Mouse (Mus musculus): ENCODE measurements at regions not wholly inside any gene's neighbourhood (a gene's known extent, or its start where the extent isn't known, plus 50 kb on each side); places are given as distances from the start of the nearest gene placed in this dataset.
A peak's percentile ranks its signal among the peaks of the same experiment; 100 is the strongest.

DNA sequence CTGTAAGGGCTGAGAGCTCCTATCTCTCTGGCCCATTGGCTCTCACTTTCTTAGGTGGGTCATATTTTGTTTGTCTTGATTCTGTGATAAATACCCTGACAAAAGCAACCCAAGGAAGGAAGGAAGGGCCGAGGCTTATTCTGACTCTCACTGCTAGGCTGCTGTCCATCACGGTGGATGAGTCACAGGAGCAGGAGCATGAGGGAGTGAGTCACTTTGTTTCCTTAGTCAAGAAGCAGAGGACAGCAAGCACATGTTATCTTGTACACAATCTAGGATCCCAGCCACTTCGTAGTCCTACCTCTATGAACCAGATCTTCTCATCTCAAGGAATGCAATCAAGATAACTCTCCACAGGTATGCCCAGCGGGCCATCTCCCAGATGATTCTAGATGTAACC is 69.9 kb downstream of the Atp6v1g3 start:
- Histone ChIP-seq H3K9me3 (no peaks in the 10 kb centered on the region), H3K36me3 (no peaks in the 10 kb centered on the region), H3K4me1 (replicated peaks) (no peaks in the 10 kb centered on the region), H3K27me3 (no peaks in the 10 kb centered on the region), H3K4me2 (no peak overlapping the region), H3K27ac (replicated peaks) (no peak overlapping the region), H3K9ac (no peak overlapping the region), H3K4me3 (no peak overlapping the region)
- no peak for ATAC-seq (ENCODE audit: low FRiP score, low read depth)
- WGBS = 87% methylated on average over 4 of the region's 4 CpGs

DNA sequence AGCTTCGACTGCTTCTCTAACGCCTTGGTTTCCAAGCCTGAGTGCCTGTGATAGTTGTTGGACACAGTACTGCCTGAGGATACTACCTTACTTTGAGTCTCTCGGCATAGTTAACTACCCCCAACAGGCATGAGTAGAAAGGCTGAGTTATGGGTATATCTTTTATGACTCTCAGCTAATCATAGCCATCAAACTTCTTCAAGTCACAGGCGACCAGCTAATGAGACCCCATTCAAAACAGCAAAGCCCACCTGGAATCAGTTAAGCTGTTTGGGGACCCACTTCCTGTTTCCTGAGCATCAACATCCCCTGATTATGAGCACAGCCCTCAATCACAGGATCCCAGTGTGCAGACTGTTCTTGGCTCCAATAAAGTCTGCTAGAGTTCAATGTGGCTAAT is 71.4 kb downstream of the Atp6v1g3 start:
- no peak overlapping the region for H3K4me2 ChIP-seq
- ATAC-seq (ENCODE audit: low FRiP score, low read depth) = no peak
- WGBS = 88% methylated on average over 4 of the region's 4 CpGs

DNA sequence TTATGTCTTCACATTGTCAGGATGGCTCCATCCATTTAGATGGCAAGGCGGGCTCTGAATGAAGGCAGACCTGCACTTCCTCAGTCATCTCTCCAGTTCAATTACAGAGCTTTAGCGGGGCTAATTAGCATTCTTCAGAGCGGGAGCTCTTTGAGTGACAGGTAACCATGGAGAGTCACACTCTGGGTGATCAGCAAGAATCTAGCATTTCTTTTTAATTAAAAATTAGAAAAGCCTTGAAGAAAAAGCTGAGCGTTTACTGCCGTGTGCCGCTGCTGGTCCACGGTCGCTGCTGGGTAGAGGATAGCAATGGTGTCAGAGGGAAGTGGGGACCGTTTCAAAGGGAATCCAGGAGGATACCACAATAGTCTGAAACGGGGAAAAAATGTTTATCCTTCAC is 72.5 kb downstream of the Atp6v1g3 start:
- H3K9ac ChIP-seq = no peak overlapping the region
- H3K36me3 ChIP-seq = no peaks in the 10 kb centered on the region
- 21% methylated on average over 10 of the region's 10 CpGs for WGBS
- H3K9me3 ChIP-seq = no peaks in the 10 kb centered on the region
- no peaks in the 10 kb centered on the region for H3K27me3 ChIP-seq
- no peaks in the 10 kb centered on the region for H3K4me1 ChIP-seq (replicated peaks)
- H3K27ac ChIP-seq (replicated peaks) = no peak overlapping the region
- peak overlapping the region; percentile 43 for H3K4me2 ChIP-seq
- peak overlapping the region; percentile 18; the same call in 1 of the 2 replicates for H3K4me3 ChIP-seq
- ATAC-seq (ENCODE audit: low FRiP score, low read depth) = peak; percentile 82

More for the DNA sequence above, 71.4 kb downstream of the Atp6v1g3 start:
- no peaks in the 10 kb centered on the region for H3K4me1 ChIP-seq (replicated peaks)
- H3K27ac ChIP-seq (replicated peaks) = no peak overlapping the region
- H3K27me3 ChIP-seq = no peaks in the 10 kb centered on the region
- H3K9ac ChIP-seq = no peak overlapping the region
- H3K4me3 ChIP-seq = no peak overlapping the region
- no peaks in the 10 kb centered on the region for H3K36me3 ChIP-seq
- no peaks in the 10 kb centered on the region for H3K9me3 ChIP-seq

DNA sequence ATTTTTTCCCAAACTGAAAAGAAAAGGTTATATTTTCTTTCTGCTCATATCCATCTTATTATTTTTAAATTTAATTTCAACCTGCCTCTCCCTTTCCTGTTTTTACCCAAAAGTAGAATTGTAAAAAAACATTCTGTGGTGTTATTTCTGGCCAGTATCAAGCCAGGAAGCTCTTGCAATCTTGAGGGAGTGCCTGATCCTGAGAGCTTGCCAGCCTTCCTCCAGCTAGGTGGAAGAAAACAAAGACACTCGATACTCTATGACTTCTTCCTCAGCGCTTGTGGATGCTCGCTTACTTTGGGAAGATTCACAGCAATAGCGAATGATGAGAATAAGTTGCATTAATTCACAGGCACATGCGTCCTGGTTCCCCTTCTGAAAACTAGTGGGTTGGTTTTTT is 73.4 kb downstream of the Atp6v1g3 start:
- no peaks in the 10 kb centered on the region for H3K4me1 ChIP-seq (replicated peaks)
- no peaks in the 10 kb centered on the region for H3K9me3 ChIP-seq
- H3K36me3 ChIP-seq = no peaks in the 10 kb centered on the region
- 80% methylated on average over 5 of the region's 5 CpGs for WGBS
- no peaks in the 10 kb centered on the region for H3K27me3 ChIP-seq
- no peak overlapping the region for H3K4me3 ChIP-seq
- H3K9ac ChIP-seq = no peak overlapping the region
- H3K4me2 ChIP-seq = no peak overlapping the region
- H3K27ac ChIP-seq (replicated peaks) = no peak overlapping the region
- ATAC-seq (ENCODE audit: low FRiP score, low read depth) = no peak

DNA sequence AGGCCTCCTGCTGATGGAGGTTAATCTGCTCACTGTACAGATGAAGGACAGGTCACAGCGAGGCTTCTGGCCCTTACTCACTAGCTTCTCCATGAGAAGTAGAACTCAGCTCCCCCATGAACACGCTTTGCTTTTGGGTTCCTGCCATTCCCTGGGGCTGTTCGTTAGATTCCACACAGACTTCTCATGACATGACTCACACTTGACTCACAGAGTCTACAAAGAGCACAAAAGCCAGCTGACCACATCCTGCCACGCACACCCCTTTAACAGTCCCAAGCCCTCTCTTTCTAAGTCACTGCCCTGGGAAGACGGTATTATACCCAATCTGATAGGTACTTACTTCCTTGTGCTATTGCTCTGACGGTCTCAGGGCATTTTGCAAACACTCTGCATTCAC is 74.9 kb downstream of the Atp6v1g3 start:
- H3K9ac ChIP-seq = no peak overlapping the region
- no peaks in the 10 kb centered on the region for H3K36me3 ChIP-seq
- H3K4me1 ChIP-seq (replicated peaks) = no peaks in the 10 kb centered on the region
- H3K4me3 ChIP-seq = no peak overlapping the region
- H3K9me3 ChIP-seq = no peaks in the 10 kb centered on the region
- no peak overlapping the region for H3K4me2 ChIP-seq
- H3K27ac ChIP-seq (replicated peaks) = no peak overlapping the region
- 66% methylated on average over 6 of the region's 6 CpGs for WGBS
- no peak for ATAC-seq (ENCODE audit: low FRiP score, low read depth)
- no peaks in the 10 kb centered on the region for H3K27me3 ChIP-seq

DNA sequence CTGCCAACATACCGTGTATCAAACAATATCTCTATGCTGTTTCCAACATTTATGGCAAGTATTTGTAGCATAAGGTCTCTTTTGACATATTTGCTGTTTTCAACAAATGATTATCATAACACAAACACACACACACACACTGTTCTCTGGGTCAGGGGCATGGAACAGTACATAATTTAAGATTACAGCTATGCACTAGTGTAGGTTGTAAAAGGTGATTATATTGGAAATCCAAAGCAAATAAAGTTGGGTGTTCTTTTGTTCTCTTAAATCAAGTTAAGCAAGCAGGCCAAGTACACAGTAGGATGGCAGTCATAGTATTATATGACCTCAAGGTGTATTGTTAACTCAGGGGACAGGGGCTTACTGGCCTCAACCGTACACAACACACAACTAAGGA is 75.6 kb downstream of the Atp6v1g3 start:
- Histone ChIP-seq H3K4me2 (no peak overlapping the region), H3K27me3 (no peaks in the 10 kb centered on the region), H3K9ac (no peak overlapping the region), H3K9me3 (no peaks in the 10 kb centered on the region), H3K27ac (replicated peaks) (no peak overlapping the region), H3K4me1 (replicated peaks) (no peaks in the 10 kb centered on the region), H3K4me3 (no peak overlapping the region), H3K36me3 (no peaks in the 10 kb centered on the region)
- 85% methylated on average over 2 of the region's 2 CpGs for WGBS
- no peak for ATAC-seq (ENCODE audit: low FRiP score, low read depth)

DNA sequence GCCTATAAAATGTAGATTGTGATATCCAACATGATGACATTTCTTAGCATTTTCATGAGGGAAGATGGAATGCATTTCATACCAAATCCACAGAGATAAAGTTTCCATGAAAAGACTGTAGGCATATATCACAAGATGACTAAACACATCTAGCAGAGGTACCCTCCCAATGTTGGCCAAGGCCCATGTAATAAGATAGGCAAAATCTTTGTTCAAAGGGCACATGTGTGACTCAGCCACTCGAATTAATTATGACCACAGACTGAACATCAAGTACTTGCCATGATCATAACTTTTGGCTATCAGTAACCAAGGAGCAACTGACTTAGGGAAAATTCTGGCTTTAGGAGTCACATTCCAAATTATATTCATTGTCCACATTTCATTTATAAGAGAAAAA is 82.9 kb downstream of the Atp6v1g3 start:
- Histone ChIP-seq H3K27me3 (no peaks in the 10 kb centered on the region), H3K36me3 (no peaks in the 10 kb centered on the region), H3K4me3 (no peak overlapping the region), H3K27ac (replicated peaks) (no peak overlapping the region), H3K9me3 (no peaks in the 10 kb centered on the region), H3K4me1 (replicated peaks) (no peaks in the 10 kb centered on the region), H3K9ac (no peak overlapping the region), H3K4me2 (no peak overlapping the region)
- no peak for ATAC-seq (ENCODE audit: low FRiP score, low read depth)
- 79% methylated on average over 1 of the region's 1 CpGs for WGBS

DNA sequence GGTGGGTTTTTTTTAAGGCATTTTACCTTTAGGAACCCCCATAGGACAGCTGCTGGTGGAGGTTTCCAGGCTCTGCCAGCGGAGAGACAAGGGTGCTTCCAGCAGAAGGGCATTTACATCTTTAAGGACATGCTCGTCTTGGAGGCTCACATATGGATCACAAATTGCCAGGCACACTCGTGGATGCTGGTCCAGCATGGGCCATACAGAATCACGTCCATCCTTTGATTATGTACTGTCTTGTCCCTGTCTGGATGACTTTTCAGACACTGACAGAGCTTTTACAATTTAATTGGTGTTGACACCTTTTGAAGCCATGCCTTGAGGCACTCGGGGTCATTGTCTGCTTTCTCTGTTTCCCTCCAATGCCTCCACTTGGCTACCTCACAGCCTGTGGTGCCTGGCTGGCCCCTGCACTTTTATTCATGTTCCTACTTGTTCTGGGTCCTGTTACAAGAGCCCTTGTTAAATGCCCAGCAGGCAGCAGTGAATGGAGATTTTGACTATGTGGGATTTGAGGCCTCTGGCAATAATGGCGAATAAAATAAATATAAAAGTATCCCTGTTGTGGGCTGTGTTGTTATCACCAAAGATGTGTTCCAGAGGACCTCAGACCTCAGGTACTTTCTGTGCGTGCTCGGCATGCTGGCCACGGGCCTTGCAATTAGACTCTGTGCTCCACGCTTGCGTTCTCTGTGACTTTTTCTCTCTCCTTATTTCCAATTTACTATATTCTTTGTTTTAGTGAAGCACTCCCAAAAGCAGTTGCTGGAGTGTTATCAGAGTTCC is 89.3 kb downstream of the Atp6v1g3 start:
- H3K4me2 ChIP-seq = no peak overlapping the region
- no peak overlapping the region for H3K27ac ChIP-seq (replicated peaks)
- no peaks in the 10 kb centered on the region for H3K9me3 ChIP-seq
- H3K9ac ChIP-seq = no peak overlapping the region
- 66% methylated on average over 11 of the region's 11 CpGs for WGBS
- no peak overlapping the region for H3K4me3 ChIP-seq
- ATAC-seq (ENCODE audit: low FRiP score, low read depth) = no peak
- H3K36me3 ChIP-seq = no peaks in the 10 kb centered on the region
- no peaks in the 10 kb centered on the region for H3K27me3 ChIP-seq
- no peaks in the 10 kb centered on the region for H3K4me1 ChIP-seq (replicated peaks)

DNA sequence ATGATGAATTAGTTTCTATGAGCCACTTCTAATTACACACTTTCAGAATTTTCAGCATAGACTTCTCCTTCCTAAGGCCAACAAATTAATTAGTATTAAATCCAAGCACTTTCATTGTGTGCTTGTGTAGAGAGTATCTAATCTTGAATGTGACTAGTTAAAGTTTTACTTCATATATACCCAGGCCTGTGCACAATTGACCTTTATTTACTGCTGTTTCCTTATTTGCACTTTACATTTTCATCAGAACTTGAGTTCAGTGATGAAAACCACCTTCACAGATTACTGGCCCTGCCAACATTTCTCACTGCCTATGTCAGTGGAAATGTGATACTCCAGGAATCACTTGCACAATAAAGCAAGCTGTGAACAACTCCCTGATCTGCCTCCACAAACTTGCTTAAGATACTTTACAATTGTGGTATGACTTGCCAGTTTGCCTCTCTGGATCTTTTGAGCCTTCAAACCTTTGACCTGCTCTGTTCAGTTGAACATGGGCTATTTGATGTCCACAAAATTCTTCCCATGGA is 96.5 kb downstream of the Atp6v1g3 start:
- Histone ChIP-seq H3K36me3 (no peaks in the 10 kb centered on the region), H3K9me3 (no peaks in the 10 kb centered on the region), H3K9ac (no peak overlapping the region), H3K27me3 (no peaks in the 10 kb centered on the region), H3K4me1 (replicated peaks) (0 out of 2 replicates have a peak, but pooled peaks cover 3% of the 10 kb centered on the region), H3K4me2 (no peak overlapping the region), H3K27ac (replicated peaks) (no peak overlapping the region), H3K4me3 (no peak overlapping the region)
- no peak for ATAC-seq (ENCODE audit: low FRiP score, low read depth)

DNA sequence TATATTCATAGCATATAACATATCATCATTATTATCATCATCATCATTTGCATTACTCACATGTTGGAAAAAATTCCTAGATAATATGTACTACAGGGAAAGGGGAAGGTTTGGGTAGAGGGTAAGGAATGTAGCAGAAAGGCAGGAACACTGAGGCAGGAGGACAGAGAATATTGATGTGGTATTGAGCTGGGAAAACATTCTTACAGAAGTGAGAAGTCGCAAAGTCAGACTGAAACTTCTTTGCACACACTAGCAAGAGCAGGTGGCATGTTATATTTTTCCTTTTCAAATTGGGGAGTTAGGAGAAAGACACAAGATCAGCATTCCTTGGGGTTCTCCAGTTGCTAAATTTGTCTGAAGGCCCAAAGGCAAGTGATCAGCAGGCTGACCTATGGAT is 97.9 kb downstream of the Atp6v1g3 start:
- Histone ChIP-seq H3K4me1 (replicated peaks) (0 out of 2 replicates have a peak, but pooled peaks cover 3% of the 10 kb centered on the region), H3K9ac (no peak overlapping the region), H3K27ac (replicated peaks) (no peak overlapping the region), H3K27me3 (no peaks in the 10 kb centered on the region), H3K4me2 (no peak overlapping the region), H3K9me3 (no peaks in the 10 kb centered on the region), H3K4me3 (no peak overlapping the region), H3K36me3 (no peaks in the 10 kb centered on the region)
- WGBS = 90% methylated on average over 1 of the region's 1 CpGs
- ATAC-seq (ENCODE audit: low FRiP score, low read depth) = no peak

DNA sequence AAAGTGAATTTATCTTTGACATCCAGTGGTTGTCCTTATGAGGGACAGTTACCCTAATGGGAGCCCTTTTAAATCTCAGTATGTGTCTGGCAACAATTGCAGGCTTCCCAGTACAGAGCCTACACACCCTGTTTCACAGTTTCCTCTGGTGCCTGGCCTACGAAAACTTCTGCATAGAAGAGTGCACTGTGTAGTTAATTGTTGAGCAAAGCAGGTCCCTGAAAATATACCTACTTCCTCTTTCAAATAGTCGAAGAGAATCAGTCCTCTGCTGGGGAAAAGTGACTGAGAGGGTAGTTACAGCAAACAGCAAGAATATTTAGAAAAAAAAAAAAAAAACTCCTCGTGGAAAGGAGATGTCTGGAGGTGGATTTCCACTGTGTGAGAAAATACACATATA is 110.6 kb downstream of the Atp6v1g3 start:
- 75% methylated on average over 3 of the region's 3 CpGs for WGBS
- H3K27ac ChIP-seq (replicated peaks) = no peak overlapping the region
- ATAC-seq (ENCODE audit: low FRiP score, low read depth) = no peak

DNA sequence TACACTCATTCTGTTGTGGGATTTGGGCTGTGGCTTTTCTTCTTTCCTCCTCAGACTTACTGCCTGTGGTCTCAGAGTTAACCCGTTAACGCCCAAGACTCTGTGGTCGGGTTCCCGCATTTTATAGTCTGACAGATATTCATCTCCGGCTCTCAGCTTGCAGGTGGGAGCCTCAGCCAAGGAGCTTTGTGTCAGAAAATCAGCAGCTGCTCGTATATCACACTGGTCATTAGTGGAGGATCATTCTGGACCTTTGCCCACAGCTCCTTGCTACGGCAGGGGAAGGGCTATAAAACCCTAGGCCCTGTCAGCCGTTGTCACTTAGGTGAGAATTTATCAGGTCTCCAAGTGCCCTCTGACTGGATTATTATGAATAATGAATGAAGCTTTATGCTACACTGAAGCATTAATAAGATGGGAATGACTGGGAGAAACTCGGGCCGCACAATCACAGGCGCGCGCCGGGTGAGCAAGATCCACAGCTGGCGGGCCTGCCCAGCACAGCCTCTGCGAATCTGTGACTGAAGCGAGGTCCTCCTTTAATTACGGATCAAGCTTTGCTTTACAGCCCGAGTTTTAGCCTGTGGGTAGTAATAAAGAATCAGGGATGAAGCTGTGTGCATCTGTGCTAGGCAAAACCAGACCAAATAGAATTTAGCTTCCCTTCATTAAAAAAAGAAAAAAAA is 111.8 kb downstream of the Atp6v1g3 start:
- Histone ChIP-seq H3K27ac (replicated peaks) (peak overlapping the region; percentile 28; the same call in 1 of the 2 replicates), H3K4me1 (replicated peaks) (peaks cover 13% of the 10 kb centered on the region), H3K4me3 (no peak overlapping the region), H3K9ac (no peak overlapping the region), H3K36me3 (no peaks in the 10 kb centered on the region), H3K4me2 (peak overlapping the region; percentile 41), H3K9me3 (no peaks in the 10 kb centered on the region), H3K27me3 (no peaks in the 10 kb centered on the region)
- WGBS = 21% methylated on average over 19 of the region's 19 CpGs
- ATAC-seq (ENCODE audit: low FRiP score, low read depth) = peak; percentile 87

More for the DNA sequence above, 110.6 kb downstream of the Atp6v1g3 start:
- H3K36me3 ChIP-seq = no peaks in the 10 kb centered on the region
- peaks cover 13% of the 10 kb centered on the region for H3K4me1 ChIP-seq (replicated peaks)
- no peak overlapping the region for H3K9ac ChIP-seq
- H3K27me3 ChIP-seq = no peaks in the 10 kb centered on the region
- H3K4me2 ChIP-seq = no peak overlapping the region
- H3K9me3 ChIP-seq = no peaks in the 10 kb centered on the region
- H3K4me3 ChIP-seq = no peak overlapping the region

All from hindbrain, embryonic 15.5 days (tissue).